Mouse (Mus musculus) 3T3-L1 (cell line): ENCODE measurements around the gene Hk3.
A peak's percentile ranks its signal among the peaks of the same experiment; 100 is the strongest.

ENCODE experiments used
- DNase-seq: peaks from one replicate; pipeline ENCODE4 v3.0.0-alpha.2; 2015; ENCODE audit warnings: low read depth, low spot score

Gene Hk3

DNA sequence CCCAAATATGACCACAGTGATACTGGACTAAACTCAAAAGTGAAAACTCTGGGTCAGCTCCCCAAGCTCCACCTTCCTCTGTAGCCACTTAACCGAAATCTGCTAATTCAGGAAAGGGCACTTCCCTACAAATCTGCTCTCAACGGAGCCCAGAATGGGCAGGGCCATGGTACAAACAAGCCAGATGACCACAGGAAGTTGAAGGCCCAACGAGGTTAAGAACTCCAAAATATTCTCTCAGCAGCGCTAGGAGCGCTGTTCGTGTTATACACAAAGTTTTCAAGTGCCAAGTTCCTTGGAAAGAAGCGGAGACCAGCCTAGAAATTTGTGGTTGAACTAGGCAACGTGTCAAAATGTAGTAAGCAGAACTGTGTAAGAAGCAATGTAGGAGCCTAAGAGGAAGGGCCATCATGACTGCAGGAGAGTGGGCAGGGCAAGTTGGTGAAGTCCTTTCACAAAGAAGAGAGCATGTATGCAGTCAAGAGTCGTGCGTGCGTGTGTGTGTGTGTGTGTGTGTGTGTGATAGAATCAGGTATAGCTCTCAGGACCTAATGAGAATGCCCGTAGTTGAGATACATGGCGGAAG, at the start of gene Hk3:
Gene Hk3, minus strand, starts transcription at position 192 of the 586 bp plus-strand sequence.
- DNase-seq, result no peak

DNA sequence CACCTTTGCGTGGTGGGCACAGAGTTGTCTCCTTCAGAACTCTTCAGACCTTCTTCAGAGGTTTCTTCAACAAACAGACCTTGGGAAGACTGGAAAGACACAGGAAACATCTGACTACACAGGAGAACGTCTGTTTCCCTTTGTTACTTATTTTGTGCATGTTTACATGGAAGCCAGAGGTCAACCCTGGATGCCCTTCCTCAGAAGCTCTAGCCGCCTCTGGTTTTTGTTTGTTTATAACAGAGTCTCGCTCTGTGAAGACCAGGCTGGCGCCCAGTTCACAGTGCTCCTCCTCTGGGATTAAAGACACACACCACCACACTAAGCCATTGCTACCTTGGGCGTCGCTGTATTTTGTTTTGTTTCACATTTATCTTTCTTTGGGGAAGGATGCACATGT, 48.5 kb upstream of the Hk3 start:
- DNase-seq, result no peak

DNA sequence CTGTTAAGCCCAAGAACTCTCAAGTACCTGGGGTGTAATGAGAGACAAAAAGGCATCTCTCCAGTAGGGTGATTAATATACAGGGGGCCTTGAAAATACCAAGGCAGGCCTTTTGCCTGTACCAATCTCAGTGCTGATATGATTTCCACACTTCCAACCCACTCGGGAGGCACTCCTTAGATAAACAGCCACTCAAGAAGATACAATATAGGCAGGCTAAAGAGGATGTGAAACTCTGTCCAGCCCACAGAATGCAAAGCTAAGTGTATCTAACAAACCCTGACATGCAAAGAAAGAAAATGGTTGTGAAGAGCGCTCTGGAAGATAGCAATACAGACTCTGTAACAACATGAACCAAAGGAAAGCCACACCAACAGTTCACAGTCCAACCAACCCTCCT, 42.1 kb upstream of the Hk3 start:
- DNase-seq, result no peak

DNA sequence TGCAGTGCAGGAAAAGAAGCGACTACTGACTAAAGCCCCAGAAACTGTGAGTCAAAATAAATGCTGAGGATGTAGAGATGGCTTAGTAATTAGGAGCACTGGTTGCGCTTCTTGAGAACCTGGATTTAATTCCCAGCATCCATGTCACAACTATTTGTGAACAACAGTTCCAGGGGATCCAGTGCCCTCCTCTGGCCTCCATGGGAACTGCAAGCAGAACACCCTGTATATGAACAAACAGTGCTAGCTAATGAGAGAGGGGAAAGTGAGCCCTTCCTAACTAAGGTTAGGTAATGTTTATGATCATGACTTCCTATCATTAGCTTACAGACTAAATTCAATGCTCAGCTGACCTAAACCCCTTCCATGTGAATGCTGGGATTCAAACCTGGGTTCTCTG, 36.9 kb upstream of the Hk3 start:
- peak; percentile 31 for DNase-seq

DNA sequence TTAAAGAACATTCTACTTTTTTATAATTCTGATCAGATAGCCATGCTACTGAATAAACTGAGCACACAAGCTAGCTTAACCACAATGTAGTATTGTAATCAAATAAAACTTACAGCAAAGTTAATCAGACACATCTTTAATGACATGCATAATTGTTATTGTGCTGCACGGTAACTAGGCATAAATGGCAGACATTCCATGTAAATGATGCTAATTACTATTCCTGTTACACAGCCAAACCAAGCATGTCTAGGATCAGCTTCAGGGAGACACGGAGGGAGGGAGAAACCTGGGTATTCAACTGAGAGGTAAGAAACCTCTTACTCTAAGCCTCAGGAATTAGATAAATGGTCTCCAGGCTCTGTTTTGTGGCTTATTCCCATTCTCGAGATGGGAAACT, 26.5 kb upstream of the Hk3 start:
- DNase-seq, result no peak

DNA sequence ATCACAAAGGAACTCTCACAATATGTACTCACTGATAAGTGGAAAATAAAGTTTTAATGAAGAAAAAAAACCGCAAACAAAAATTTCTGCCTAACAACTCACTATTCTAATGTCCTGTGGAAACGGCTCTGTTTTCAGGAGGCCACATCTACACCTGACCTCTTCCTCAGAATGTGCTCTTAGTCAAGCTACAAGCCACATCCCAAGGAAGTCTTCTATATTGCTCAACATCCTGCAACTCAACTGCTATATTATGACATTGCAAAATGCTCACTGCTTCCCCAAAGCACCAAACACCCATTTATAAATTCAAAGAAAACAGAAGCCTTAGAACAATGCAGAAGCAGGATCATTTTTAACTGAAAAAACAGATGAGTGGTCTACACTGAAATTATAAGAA, 18.8 kb upstream of the Hk3 start:
- DNase-seq, result no peak

GRCm38 (mm10) chr13:55024215-55024614, 3.0 kb upstream of the Hk3 start:
- DNase-seq, result no peak

GRCm38 (mm10) chr13:55022715-55023114, 1.5 kb upstream of the Hk3 start:
- DNase-seq, result no peak

GRCm38 (mm10) chr13:55022256-55022655, 1.1 kb upstream of the Hk3 start:
- no peak for DNase-seq

DNA sequence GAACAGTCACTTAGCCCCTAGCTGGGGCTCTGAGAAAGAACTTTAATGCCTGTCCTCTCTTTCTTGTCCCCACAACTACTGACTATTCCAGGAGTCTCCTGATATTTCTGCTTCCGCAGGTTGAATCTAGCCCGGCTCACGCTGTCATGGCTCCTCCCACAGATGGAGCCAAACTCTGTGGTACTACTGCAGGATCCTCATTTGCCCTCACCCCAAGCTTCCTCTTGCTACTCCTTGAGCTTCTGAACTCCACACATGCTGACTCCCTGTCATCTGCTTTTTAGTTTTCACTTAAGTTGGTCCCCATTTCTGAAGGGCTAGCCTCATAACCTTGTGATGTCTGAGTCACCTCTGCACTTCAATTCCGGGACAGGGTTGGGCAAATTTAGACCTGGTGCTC, 1.1 kb downstream of the Hk3 start:
- DNase-seq, result no peak

GRCm38 (mm10) chr13:55019181-55019580, 2.0 kb downstream of the Hk3 start:
- DNase-seq, result no peak

DNA sequence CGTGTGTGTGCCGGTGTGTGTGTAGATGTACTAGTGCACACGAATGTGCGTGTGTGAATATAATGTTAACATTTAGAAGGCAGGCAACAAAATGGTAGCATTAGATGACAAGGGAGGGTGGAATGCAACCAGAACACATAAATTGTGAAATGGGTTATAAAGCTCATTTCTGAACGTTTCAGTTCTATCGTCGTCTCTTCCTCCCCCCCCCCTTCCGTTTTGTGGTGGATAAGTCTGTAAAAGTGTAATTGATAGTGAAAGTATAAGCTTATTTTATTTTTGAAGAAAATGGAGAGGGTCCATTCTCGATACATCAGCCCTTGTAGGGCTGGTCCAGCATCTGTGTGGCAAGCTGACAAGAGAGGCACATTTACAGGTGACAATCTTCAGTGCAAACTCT, 2.5 kb downstream of the Hk3 start:
- DNase-seq, result no peak

- DNase-seq, result no peak
Observed at GRCm38 (mm10) chr13:55017898-55018599, 3.1 kb downstream of the Hk3 start.

DNA sequence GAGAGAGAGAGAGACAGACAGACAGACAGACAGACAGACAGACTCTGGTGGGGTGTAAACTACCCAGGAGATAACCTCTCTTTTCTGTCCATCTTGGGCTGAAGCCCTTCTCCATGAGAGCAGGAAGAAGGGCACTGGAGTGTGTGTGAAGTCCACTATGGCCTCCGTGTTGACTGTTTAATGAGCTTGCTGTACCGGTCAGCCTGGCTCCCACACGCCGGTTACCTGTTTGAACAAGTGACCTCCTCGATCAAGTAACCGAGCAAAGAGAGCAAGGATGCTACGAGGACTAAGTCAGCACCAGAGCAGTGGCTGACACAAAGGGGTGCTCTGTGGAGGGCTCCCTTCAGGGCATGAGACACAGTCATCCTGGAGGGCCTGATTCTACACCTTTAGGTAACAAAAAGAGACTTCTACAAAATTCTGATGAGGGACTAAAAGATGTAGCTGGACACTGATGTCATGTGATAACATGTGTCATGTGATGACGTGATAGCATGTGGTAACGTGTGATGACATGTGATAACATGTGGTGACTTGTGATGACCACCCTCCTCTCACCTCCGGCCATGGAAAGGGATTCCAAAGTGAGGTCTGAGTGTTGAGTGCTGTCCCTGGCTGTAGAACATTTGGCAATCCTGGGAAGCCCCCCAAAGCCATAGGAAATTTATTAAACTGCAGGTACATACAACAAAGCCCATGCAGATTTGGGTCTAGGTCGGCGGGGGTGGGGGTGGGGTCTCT, 3.9 kb downstream of the Hk3 start:
- no peak for DNase-seq

DNA sequence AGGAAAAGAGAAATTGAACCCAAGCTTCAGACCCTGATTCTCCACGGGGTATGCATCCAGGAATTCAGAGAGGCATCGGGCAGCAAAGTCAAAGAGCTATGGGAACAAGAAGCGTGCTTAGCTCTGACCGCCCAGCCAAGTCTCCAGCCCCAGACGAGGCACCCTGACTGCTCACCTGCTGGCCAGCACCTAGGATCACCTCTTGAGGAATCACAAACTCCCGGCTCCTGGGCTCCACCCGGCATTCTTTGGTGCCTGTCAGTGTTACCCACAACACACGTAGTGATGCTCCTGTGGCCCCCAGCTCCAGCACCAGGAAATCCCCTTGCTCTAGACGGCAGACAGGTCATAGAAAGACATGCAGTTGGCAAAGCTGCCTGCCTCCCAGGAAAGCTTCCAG, 6.7 kb downstream of the Hk3 start:
- no peak for DNase-seq

DNA sequence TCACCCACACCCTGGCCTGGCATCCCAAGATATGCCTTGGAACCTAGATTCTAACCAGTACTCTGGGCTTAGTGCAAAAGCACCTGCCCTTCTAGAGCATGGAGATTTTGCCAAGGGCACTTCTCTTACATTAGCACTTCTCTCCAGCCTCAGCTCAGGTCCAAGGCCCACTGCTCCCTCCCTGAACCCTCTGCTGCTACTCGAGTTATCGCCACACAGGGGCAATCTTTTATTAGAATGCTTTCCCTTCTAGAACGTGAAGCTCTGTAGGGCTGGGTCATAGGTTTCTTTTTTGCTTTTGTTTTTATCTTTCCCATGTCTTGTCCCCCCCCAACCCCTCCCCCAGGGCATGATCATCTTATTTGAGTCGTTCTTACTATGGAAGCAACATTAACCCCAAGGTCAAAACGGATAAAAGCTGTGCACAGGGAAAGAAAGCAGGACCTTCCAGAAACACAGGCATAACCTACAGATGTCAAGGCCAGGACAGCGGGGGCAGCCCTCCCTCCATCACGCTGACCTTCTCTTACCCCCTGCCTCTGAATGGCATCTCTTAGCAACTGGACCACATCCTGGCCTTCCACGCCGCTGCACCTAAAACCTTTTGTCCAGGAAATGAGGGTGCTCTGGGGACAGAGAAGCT, 7.4 kb downstream of the Hk3 start:
- no peak for DNase-seq

DNA sequence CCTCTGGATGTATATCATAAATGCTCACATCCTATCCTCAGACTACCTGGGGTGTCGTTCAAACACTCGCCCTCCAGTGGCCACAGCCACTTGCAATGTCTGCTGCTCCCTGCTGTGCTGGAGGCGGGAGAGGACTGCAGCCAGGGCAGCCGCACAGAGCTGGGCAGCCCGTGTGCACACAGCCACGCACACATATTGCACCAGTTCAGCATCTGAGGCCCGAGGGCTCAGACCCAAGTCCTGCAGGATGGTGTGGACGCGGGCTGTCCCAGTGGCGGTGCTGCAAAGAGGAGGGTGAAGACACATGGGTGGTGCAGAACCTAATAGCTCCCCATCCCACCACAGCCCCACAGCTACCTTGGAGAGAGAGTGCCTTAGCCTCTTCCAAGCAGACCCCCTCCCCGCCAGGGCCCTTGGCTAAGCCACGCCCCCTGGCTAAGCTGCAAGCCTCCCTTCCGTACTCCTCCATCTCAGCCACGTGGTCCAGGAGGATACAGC, 9.2 kb downstream of the Hk3 start:
- DNase-seq, result peak; percentile 20

GRCm38 (mm10) chr13:55011103-55011502, 10.1 kb downstream of the Hk3 start:
- DNase-seq, result no peak

DNA sequence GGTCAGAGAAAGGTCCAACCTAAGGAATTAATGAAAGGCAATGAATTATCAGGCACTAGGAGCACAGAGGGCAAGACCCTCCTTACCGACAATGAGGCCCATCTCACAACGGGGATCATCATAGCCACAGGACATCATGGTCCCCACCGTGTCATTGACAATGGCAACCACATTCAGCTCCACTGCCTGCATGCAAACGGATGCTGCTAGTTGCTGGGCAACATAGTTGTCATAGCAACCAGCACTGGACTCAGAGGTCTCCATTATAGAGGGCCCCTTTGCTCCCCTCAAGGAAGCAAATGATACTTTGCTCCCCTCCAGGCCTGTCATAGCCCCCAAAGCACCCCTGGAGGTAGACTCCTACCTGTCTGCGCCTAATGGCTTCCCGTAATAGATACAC, 12.6 kb downstream of the Hk3 start:
- no peak for DNase-seq

DNA sequence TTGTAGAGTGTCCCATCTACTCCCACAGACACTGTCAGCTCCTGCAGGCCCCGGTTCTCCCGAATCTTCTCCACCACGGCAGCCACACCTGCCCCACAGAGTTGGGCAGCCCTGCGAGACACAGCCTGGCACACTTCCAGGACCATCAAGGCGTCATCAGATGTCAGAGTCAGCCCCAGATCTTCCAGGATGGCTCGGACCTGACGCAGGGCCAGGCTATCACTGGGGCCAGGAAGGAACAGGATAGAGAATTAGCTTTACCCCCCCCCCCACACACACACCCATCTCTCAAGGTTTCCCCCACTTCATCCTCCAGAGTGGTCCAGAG, 14.8 kb downstream of the Hk3 start:
- no peak for DNase-seq

DNA sequence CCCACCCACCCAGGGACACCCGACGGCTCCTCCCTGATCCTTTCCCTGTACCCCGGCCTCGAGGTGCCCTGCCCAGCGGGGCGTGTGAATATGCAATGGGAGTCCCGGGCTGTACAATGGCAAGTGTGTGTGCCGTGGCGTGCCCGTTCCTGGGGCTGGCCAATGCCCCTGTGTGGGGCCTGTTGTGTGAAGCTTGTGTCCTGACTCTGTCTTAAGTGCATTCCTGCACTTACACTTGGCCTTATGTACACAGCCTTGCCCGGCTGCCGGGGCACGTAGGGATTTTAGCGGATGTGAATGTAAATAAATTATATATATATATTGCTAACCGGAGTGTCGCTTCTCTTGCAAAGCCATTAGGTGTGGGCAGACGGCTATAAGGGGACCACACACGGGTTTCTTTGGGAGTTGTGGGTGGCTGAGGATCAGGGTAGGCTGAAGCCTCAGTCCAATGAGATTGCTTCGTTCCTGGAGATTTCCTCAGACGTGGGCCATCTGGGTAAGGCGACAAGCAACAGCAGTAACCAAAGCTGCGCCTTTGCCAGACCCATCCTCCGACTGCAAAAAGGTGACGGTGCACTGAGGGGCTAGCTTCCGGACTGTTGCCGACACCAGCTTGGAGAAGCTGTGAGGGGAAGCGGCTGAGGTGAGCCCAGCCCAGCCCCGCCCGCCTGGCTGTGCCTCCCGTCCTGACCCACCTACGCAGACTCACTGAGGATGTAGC, 15.3 kb downstream of the Hk3 start:
- DNase-seq, result no peak

DNA sequence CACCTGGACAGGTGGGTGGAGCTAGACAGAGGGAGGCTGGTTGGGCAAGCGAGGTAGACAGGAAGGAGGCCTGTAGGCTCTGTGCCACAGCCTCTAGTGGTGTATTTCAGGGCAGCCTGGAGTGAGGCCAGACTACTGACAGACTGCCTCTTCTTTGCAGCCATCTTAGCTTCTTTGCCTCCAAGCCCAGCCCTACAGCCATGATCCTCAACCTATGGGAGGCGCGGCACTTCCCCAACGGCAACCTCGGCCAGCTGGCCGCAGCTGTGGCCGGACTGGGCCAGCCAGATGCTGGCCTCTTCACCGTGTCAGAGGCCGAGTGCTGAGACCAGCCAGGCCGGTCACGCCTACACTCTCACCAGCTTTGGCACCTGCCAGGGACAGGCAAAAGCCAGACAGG, 16.5 kb downstream of the Hk3 start:
- DNase-seq, result no peak
